Mouse (Mus musculus): Measurements from ENCODE around the gene Ap5z1.
A peak's percentile ranks its signal among the peaks of the same experiment; 100 is the strongest.

DNA sequence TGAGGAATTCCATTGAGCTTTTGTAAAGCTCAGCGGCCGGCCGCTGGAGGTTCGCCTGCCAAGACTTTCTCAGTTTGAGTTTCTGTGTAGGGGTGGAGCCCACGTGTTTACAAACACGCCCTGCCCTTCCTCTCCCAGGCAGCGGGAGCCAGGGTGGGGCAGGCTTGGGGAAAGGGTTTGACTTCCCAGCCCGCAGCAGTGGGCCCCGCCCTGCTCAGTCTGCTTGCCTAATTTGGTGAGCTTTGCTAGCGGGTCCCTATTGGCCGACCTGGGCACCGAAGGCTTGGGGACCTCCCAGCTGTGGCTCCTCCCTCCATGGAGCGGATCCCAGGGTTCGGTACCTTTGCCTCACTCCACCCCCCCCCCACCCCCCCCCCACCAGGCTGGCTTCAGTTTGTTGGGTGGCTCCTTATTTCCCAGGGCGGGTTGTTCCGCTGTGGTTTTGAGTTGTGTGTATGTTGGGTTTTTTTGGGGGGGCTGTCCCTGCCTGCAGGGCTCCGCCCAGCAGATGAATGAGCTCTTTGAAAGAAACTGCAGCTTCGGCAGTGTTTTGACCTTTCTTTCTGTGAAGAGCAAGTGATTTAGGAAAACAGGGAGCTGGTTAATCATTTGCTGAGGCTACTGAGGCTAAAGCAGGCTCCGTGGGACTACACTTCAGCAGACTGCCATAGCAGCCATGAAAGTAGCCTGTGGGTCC, 23.1 kb upstream of the Ap5z1 start:
- TF ChIP-seq CTCF (IDR thresholded peaks at IDR 0.05; ENCODE audit: low read depth) (no peak), EP300 (IDR thresholded peaks at IDR 0.05; ENCODE audit: low read depth) (peak; percentile 71; the same call in 1 of the 2 replicates)

Measured in liver, postnatal 0 days (tissue).